Mouse (Mus musculus): ENCODE data around the gene Duxbl1.
"Not testable (repeated sequence)": the region's sequence is repeated elsewhere in the genome, so short reads cannot be mapped to it uniquely, and the experiment has no call there.

DNA sequence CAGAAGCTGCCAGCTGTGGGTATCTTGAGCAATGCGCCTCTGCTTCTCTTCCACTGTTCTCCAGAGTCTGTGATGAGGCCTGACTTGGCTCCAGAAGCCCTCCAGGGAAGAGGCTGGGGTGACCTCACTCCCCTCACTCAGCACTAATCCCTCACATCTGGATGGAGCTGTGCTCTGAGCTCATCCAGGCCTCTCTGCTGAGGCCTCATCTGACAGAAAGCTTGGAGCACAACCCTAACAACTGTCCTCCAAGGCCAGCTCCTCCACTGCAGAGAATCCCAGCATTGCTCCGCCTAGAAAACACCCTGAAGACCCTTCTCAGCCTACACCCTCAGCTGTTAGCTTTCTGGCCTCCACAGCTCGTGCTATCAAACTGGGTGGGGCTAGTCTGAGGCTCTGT is 56.0 kb downstream of the Duxbl1 start:
- TF ChIP-seq MEF2A (IDR thresholded peaks at IDR 0.05; ENCODE audit: extremely low read depth, insufficient replicate concordance, low read depth, low read length, poor library complexity, severe bottlenecking); NRF1 (IDR thresholded peaks at IDR 0.05; ENCODE audit: insufficient read depth, low read depth, low read length, poor library complexity, severe bottlenecking); TCF12 (IDR thresholded peaks at IDR 0.05; ENCODE audit: low read depth, low read length); HCFC1 (IDR thresholded peaks at IDR 0.05; ENCODE audit: low read depth, low read length); USF2 (IDR thresholded peaks at IDR 0.05; ENCODE audit: borderline replicate concordance in 1 of 2, insufficient read depth in 1 of 2, low read depth in 1 of 2, low read length in 2 of 2); POLR2A (IDR thresholded peaks at IDR 0.05; ENCODE audit: control insufficient read depth in 1 of 2, insufficient read depth in 1 of 2, low read depth in 1 of 2, low read length in 2 of 2, poor library complexity in 1 of 2); GABPA (IDR thresholded peaks at IDR 0.05; ENCODE audit: low read depth, low read length); NELFE (IDR thresholded peaks at IDR 0.05; ENCODE audit: low read depth, low read length); ELF1 (IDR thresholded peaks at IDR 0.05; ENCODE audit: low read depth, low read length); TBP (IDR thresholded peaks at IDR 0.05; ENCODE audit: low read depth, low read length); ETS1 (IDR thresholded peaks at IDR 0.05; ENCODE audit: low read depth, low read length): not testable (repeated sequence)

All from MEL (cell line).